Mouse (Mus musculus) liver, embryonic 12.5 days (tissue): ENCODE measurements around the gene Ptprr. TPM values are rescaled to one million over a fixed set of nuclear protein-coding genes. Genes with fewer than 3 reads are reported as not detected.

ENCODE experiments used
- ATAC-seq: fragments of 200-750 bp; cut with Nextera tagmentation; 2 replicates; pipeline ENCODE4 v1.8.0; 2017; ENCODE audit warnings: moderate number of reproducible peaks, mild to moderate bottlenecking, moderate library complexity
- H3K27ac ChIP-seq: fragments of 300-500 bp; sonication (generic); 2 replicates; pipeline ENCODE4 v1.5.1; 2016; ENCODE audit warnings: mild to moderate bottlenecking
- H3K27me3 ChIP-seq: fragments of 300-500 bp; sonication (generic); replicated peaks from 2 replicates; pipeline ENCODE4 v1.6.1; 2016; ENCODE audit warnings: mild to moderate bottlenecking, moderate library complexity
- H3K36me3 ChIP-seq: fragments of 300-500 bp; sonication (generic); 2 replicates; pipeline ENCODE4 v1.6.1; 2016; ENCODE audit warnings: mild to moderate bottlenecking, moderate library complexity
- H3K4me1 ChIP-seq: fragments of 300-500 bp; sonication (generic); 2 replicates; pipeline ENCODE4 v1.6.1; 2016
- H3K4me2 ChIP-seq: fragments of 300-500 bp; sonication (generic); 2 replicates; pipeline ENCODE4 v1.6.1; 2016; ENCODE audit warnings: mild to moderate bottlenecking, moderate library complexity
- H3K4me3 ChIP-seq: fragments of 300-500 bp; sonication (generic); 2 replicates; pipeline ENCODE4 v1.5.1; 2016; ENCODE audit warnings: mild to moderate bottlenecking, moderate library complexity
- H3K9ac ChIP-seq: fragments of 300-500 bp; sonication (generic); 2 replicates; pipeline ENCODE4 v1.6.1; 2016; ENCODE audit warnings: mild to moderate bottlenecking, moderate library complexity
- H3K9me3 ChIP-seq: fragments of 300-500 bp; sonication (generic); replicated peaks from 2 replicates; pipeline ENCODE4 v1.6.1; 2016; ENCODE audit warnings: mild to moderate bottlenecking, moderate library complexity
- WGBS: fragments of 180-500 bp; shearing (Covaris S2); methylation state at CpG from one replicate; pipeline ENCODE4 v1.1.7; 2016; ENCODE audit not compliant: insufficient replicate concordance; 5-methylcytosine and 5-hydroxymethylcytosine counted together
- polyA plus RNA-seq: library from polyadenylated mRNA; unstranded; fragments of >200 nt; fragmentation: Nextera tagmentation; extraction: Ambion mirVana; gene quantifications from 2 replicates; pipeline ENCODE4 v1.2.1, GENCODE M21; 2016

The Ptprr gene
- polyA plus RNA-seq, 1 experiment from 2014 or later = 0.04 TPM

GRCm38 (mm10) chr10:116175324-116175883, 157.4 kb downstream of the Ptprr start:
- Histone ChIP-seq H3K36me3 (no peaks in the 10 kb centered on the region), H3K9me3 (no peaks in the 10 kb centered on the region), H3K27ac (no peak overlapping the region), H3K4me3 (no peak overlapping the region), H3K4me1 (no peaks in the 10 kb centered on the region), H3K4me2 (no peak overlapping the region), H3K9ac (no peak overlapping the region), H3K27me3 (no peaks in the 10 kb centered on the region; the same call in 1 of the 2 replicates)
- ATAC-seq = no peak
- WGBS = 43% methylated on average over 10 of the region's 10 CpGs

GRCm38 (mm10) chr10:116177390-116178179, 159.6 kb downstream of the Ptprr start:
- Histone ChIP-seq H3K9me3 (no peaks in the 10 kb centered on the region), H3K9ac (no peak overlapping the region), H3K4me3 (peak overlapping the region; percentile 17; the same call in 1 of the 2 replicates), H3K4me2 (peak overlapping the region; percentile 46), H3K27ac (no peak overlapping the region), H3K27me3 (no peaks in the 10 kb centered on the region; the same call in 1 of the 2 replicates), H3K4me1 (no peaks in the 10 kb centered on the region), H3K36me3 (no peaks in the 10 kb centered on the region)
- no peak for ATAC-seq
- WGBS = 37% methylated on average over 21 of the region's 21 CpGs

GRCm38 (mm10) chr10:116181235-116181634, 163.2 kb downstream of the Ptprr start:
- Histone ChIP-seq H3K27me3 (no peaks in the 10 kb centered on the region; the same call in 1 of the 2 replicates), H3K27ac (no peak overlapping the region), H3K4me2 (no peak overlapping the region), H3K9me3 (no peaks in the 10 kb centered on the region), H3K4me1 (peaks cover 6% of the 10 kb centered on the region), H3K4me3 (no peak overlapping the region), H3K36me3 (no peaks in the 10 kb centered on the region), H3K9ac (no peak overlapping the region)
- WGBS = 69% methylated on average over 5 of the region's 5 CpGs
- ATAC-seq = no peak

- Histone ChIP-seq H3K9ac (no peak overlapping the region), H3K36me3 (no peaks in the 10 kb centered on the region), H3K4me1 (peaks cover 6% of the 10 kb centered on the region), H3K4me3 (no peak overlapping the region), H3K27me3 (no peaks in the 10 kb centered on the region; the same call in 1 of the 2 replicates), H3K4me2 (no peak overlapping the region), H3K9me3 (no peaks in the 10 kb centered on the region), H3K27ac (no peak overlapping the region)
- ATAC-seq = no peak
- WGBS = 74% methylated on average over 5 of the region's 5 CpGs
These were observed 164.2 kb downstream of the Ptprr start for GRCm38 (mm10) chr10:116182221-116182620.

- H3K27ac ChIP-seq = no peak overlapping the region
- no peak overlapping the region for H3K4me2 ChIP-seq
- no peak overlapping the region for H3K9ac ChIP-seq
- H3K27me3 ChIP-seq = no peaks in the 10 kb centered on the region; the same call in 1 of the 2 replicates
- no peak overlapping the region for H3K4me3 ChIP-seq
- H3K36me3 ChIP-seq = no peaks in the 10 kb centered on the region
- peak; percentile 77 for ATAC-seq
- WGBS = 18% methylated on average over 3 of the region's 3 CpGs
- peaks cover 6% of the 10 kb centered on the region for H3K4me1 ChIP-seq
- no peaks in the 10 kb centered on the region for H3K9me3 ChIP-seq
These were observed 165.2 kb downstream of the Ptprr start for GRCm38 (mm10) chr10:116183258-116183657.

GRCm38 (mm10) chr10:116191724-116192123, 173.7 kb downstream of the Ptprr start:
- Histone ChIP-seq H3K27me3 (no peaks in the 10 kb centered on the region; the same call in 1 of the 2 replicates), H3K9me3 (no peaks in the 10 kb centered on the region), H3K4me2 (no peak overlapping the region), H3K36me3 (no peaks in the 10 kb centered on the region), H3K4me3 (no peak overlapping the region), H3K4me1 (no peaks in the 10 kb centered on the region), H3K27ac (no peak overlapping the region), H3K9ac (no peak overlapping the region)
- WGBS = 38% methylated on average over 2 of the region's 2 CpGs
- ATAC-seq = no peak

- no peak for ATAC-seq
- Histone ChIP-seq H3K9me3 (no peaks in the 10 kb centered on the region), H3K27ac (no peak overlapping the region), H3K36me3 (no peaks in the 10 kb centered on the region), H3K4me1 (no peaks in the 10 kb centered on the region), H3K4me2 (no peak overlapping the region), H3K27me3 (no peaks in the 10 kb centered on the region; the same call in 1 of the 2 replicates), H3K9ac (no peak overlapping the region), H3K4me3 (no peak overlapping the region)
- 52% methylated on average over 8 of the region's 8 CpGs for WGBS
These were observed 174.3 kb downstream of the Ptprr start for GRCm38 (mm10) chr10:116192293-116192692.

GRCm38 (mm10) chr10:116194409-116194808, 176.4 kb downstream of the Ptprr start:
- H3K36me3 ChIP-seq = no peaks in the 10 kb centered on the region
- ATAC-seq = no peak
- H3K9me3 ChIP-seq = no peaks in the 10 kb centered on the region
- H3K27me3 ChIP-seq = no peaks in the 10 kb centered on the region; the same call in 1 of the 2 replicates
- H3K4me3 ChIP-seq = no peak overlapping the region
- H3K27ac ChIP-seq = no peak overlapping the region
- H3K9ac ChIP-seq = no peak overlapping the region
- H3K4me1 ChIP-seq = no peaks in the 10 kb centered on the region
- 68% methylated on average over 8 of the region's 8 CpGs for WGBS
- no peak overlapping the region for H3K4me2 ChIP-seq

- Histone ChIP-seq H3K27me3 (no peaks in the 10 kb centered on the region; the same call in 1 of the 2 replicates), H3K4me2 (no peak overlapping the region), H3K9ac (no peak overlapping the region), H3K36me3 (no peaks in the 10 kb centered on the region), H3K4me3 (no peak overlapping the region), H3K4me1 (no peaks in the 10 kb centered on the region), H3K9me3 (no peaks in the 10 kb centered on the region), H3K27ac (no peak overlapping the region)
- no peak for ATAC-seq
- 20% methylated on average over 14 of the region's 14 CpGs for WGBS
These were observed 178.8 kb downstream of the Ptprr start for GRCm38 (mm10) chr10:116196596-116197415.

GRCm38 (mm10) chr10:116197416-116197939, 179.5 kb downstream of the Ptprr start:
- Histone ChIP-seq H3K4me1 (no peaks in the 10 kb centered on the region), H3K36me3 (no peaks in the 10 kb centered on the region), H3K4me2 (no peak overlapping the region), H3K27me3 (no peaks in the 10 kb centered on the region; the same call in 1 of the 2 replicates), H3K9ac (no peak overlapping the region), H3K9me3 (no peaks in the 10 kb centered on the region), H3K4me3 (no peak overlapping the region), H3K27ac (no peak overlapping the region)
- ATAC-seq = no peak
- WGBS = 24% methylated on average over 4 of the region's 4 CpGs

GRCm38 (mm10) chr10:116199035-116199434, 181.0 kb downstream of the Ptprr start:
- no peak for ATAC-seq
- Histone ChIP-seq H3K27me3 (no peaks in the 10 kb centered on the region; the same call in 1 of the 2 replicates), H3K4me2 (no peak overlapping the region), H3K27ac (no peak overlapping the region), H3K4me3 (no peak overlapping the region), H3K9ac (no peak overlapping the region), H3K9me3 (no peaks in the 10 kb centered on the region), H3K4me1 (no peaks in the 10 kb centered on the region), H3K36me3 (no peaks in the 10 kb centered on the region)
- WGBS = 20% methylated on average over 5 of the region's 5 CpGs
